Mouse (Mus musculus) left cerebral cortex, postnatal 36 days (tissue): ENCODE data around the gene Zc2hc1b. TPM values are rescaled to one million over a fixed set of nuclear protein-coding genes. Genes with fewer than 3 reads are reported as not detected.

Experiments
- DNase-seq, 2 experiments: peaks; one replicate each; pipeline ENCODE4 v3.0.0; 2021 to 2022; ENCODE audit warnings: low spot score in 2 of 2, mixed read lengths in 1 of 2
- intact Hi-C: fragments of 180-260 bp; cut with DNase I; formaldehyde crosslinking; loops from one replicate; pipeline ENCODE4 v1.15.1; 2025
- total RNA-seq, 2 experiments: library from RNA; stranded (reverse); gene quantifications; 2 replicates each; pipeline ENCODE4 v1.2.3; 2021

The Zc2hc1b gene
- total RNA-seq, 2 experiments from 2014 or later = not detected

DNA sequence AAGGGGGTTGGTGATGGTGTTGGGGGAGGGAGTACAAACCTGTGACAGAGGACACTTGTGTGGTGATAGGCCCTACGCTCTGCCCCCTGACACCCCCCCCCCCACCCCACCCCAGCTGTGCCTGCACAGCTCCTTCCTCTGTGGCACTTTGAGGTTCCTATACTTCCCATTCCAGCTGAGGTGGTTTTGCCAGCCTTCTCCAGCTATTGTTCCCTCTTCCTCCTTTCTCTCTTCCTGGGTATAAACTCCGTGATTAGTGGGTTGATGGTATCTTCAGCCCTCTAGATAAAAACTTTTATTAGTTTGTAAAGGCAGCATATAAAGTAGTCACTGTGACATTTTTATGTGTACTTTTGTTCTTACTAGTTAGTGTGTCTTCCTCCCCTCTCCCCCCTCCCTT, 58.5 kb downstream of the Zc2hc1b start:
- DNase-seq = no peak
- intact Hi-C loops = no loop called here

DNA sequence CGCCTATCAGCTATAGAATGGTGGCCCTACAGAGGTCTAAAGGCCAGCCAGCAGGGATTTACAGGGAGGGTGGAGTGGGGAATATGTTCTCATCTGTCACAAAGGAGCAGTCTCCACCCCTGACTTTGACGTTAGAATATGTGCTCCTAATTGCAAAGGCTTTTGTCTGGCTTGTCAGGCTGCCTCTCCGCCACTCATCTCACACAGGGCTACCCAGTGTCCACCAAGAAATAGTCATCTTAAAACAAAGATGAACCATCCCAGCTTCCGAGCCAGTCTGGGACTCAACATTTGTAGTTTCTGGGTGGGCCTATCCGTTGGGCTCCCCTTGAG, 59.1 kb downstream of the Zc2hc1b start:
- intact Hi-C loops = no loop called here
- DNase-seq = no peak

GRCm38 (mm10) chr10:13118024-13118769, 59.6 kb downstream of the Zc2hc1b start:
- intact Hi-C loops = no loop called here

DNA sequence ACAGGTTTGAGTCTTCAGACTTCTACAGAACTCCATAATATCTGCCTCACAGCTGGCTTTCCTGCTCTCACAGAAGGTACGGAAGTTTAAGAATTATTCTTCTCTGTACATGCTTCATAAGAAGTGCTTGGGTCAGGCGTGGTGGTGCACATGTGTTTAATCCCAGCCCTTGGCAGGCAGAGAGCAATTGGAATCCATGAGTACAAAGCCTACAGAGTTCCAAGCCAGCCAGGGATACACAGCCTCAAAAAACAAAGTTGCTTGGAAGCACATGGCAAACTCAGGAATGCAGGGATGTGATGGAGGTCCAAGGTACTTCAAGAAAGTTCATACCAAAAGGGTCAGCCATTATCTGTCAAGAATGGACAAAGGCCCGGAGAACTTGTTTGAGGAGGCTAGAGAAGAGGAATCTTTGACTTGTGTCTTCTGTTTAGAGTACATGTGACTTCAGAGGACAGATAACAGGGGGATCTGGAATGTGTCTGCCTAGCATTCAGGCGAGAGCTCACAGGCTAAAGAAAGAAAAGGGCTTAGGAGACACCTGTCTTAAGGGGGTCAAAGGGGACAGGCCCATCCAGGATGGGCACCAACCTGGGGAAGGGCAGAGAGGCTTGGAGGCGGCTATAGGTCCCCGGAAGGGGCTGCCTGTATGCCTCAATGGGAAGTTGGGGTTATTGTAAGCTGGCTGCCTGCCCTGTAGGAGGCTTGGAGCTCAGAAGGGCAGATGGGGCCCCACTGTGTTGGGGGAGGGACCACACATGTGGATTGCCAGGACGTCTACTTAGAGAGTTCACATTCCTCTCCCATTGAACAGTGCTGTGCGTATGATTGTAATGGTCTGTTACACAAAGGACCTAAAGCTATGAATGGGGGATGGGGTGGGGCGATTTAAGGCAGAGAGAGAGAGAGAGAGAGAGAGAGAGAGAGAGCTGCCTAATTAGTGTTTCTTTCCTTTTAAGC, 60.8 kb downstream of the Zc2hc1b start:
- intact Hi-C loops = no loop called here
- no peak for DNase-seq

More at GRCm38 (mm10) chr10:13118024-13118769, 59.6 kb downstream of the Zc2hc1b start:
- no peak for DNase-seq

DNA sequence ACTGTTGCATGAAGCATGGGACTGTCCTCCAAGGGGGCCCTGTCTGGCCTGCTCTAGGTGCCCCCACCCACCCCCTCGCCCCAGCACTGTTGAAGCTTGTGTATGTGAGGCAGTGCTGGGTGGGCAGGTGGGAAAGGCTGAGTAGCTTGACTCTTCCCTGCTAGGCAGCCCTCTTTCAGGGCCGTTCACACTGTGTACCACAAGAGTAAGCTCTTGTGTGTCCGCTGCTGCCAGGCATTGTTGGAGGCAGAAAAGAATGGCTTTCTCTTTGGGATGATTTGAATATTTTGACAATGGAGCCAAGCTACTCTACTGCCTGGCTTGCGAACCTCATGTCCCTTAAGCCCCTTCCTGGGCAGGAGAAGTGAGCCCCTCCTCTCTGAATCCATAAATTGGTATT, 62.8 kb downstream of the Zc2hc1b start:
- DNase-seq = no peak
- intact Hi-C loops = no loop called here

DNA sequence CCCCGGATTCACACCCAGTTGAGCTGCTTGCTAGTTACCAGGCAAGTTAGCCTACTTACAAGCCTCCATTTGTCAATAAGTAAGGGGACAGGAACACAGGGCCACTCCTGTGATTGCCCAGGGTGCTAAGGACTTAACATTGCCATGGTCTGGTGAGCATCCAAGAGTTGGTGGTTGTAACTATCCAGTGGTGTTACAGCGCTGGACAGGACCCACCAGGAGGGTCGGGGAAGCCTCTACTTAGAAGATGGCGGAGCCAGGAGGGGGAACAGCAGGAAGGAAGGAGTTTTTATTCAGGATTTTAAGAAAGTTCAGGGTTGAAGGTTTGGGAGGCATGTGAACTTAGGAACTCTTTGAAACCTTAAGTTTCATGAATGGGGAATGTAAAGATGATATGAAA, 64.2 kb downstream of the Zc2hc1b start:
- DNase-seq = no peak
- intact Hi-C loops = no loop called here

DNA sequence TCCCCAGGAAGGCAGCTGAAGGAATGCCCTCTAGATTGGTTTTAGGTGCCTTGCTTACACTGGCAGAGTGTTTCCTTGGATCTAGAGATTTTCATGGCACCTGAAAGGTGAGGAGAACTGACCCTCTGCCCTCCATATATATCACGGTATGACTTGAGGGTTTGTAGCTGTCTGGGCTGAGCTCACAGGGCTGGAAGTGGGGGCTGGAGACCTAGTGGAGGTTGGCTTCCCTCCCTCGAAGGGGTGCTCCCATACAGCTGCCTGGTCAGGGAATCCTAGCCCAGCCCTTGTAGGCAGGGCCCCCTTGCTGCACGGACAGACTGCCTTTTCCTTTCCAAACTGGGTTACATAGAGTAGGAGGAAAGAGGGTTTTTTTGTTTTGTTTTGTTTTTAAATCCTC, 65.0 kb downstream of the Zc2hc1b start:
- DNase-seq = no peak
- intact Hi-C loops = no loop called here

- intact Hi-C loops = no loop called here
- no peak for DNase-seq
These were observed 68.0 kb downstream of the Zc2hc1b start for GRCm38 (mm10) chr10:13109781-13110180.

DNA sequence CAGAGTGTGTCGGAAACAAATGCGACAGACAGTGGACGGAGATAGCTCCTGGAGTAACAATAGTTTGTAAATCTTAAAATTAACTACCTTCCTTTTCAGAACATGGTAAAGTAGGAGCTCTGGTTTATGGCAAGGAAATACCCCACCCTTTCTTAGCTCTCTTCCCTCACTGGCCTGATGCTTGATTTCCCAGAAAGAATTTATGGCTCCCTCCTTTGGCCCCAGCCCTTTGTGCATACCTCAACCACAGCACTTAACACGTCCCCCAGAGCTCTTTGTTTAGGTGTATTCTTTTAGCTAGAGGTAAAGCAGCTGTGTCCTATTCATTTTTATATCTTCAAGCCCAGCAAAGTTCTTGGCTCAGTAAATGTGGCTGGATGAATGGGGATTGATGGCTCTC, 69.0 kb downstream of the Zc2hc1b start:
- no peak for DNase-seq

GRCm38 (mm10) chr10:13108021-13108548, 69.7 kb downstream of the Zc2hc1b start:
- no peak for DNase-seq
- intact Hi-C loops = no loop called here

More for the DNA sequence above, 69.0 kb downstream of the Zc2hc1b start:
- intact Hi-C loops = no loop called here

DNA sequence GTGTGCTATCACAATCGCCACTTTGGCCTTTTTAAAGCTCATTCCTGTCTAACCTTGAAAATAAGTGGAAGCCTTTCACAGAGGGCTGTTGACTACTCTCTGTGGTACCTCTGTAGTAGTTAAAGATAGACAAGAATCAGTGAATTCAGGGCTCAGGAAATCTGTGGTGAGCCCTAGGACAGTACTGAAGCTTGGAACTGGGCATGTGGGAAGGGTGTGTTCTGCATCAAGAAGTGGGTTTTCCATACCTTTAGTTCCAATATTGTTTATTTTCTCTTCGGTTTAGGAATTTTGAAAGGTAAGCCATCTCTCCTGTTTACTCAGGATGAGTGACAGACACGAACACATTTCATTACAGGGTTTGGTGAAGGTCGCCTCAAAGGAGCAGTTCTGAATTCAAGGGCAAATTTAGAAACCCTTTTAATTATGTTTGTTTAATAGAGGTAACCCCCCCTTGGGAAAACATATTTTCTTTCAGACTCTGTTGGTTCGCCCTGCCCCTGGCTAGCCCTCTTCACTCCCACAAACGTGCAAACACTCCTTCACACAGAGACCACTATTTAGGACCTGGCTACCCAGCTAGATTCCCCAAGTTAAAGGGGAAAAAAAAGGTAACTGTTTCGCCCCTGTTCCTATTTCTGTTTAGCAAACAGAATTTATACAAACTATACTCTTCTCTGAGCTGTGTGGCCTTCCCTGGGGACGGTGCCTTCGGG, 70.8 kb downstream of the Zc2hc1b start:
- intact Hi-C loops = no loop called here
- DNase-seq = no peak

- no peak for DNase-seq
- intact Hi-C loops = no loop called here
These were observed 74.0 kb downstream of the Zc2hc1b start for GRCm38 (mm10) chr10:13103838-13104237.

- no peak for DNase-seq
- intact Hi-C loops = no loop called here
These were observed 75.5 kb downstream of the Zc2hc1b start for GRCm38 (mm10) chr10:13102360-13102759.

DNA sequence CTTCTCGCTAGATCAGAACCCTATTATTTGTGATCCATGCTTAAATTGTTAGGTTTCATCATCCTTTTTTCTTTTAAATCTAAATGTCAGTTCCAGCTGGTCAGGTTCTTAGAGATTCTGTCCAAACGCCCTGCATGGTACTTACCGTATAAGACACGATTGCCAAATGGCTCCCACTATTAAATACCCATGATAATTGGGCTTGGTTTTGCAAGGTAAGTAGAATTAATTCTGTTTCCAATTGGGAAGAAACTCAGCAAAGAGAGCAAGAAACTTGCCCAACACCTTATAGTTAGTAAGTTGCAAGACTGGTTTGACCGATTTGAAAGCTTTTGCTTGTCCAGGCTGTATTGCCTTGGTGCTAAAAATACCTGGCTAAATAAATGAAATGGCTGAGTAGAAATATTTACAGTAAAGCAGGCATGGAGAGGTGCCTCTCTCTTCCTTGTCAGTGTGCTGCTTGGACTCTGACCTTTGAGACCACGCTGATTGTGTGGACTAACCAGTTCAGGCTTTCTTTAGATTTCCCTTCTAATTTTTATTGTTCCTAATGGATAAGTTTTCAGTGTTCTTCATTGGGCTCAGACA, 77.7 kb downstream of the Zc2hc1b start:
- intact Hi-C loops = no loop called here
- no peak for DNase-seq

Other genes starting within 250 kb of the Zc2hc1b start
- gene Stx11, start 213.7 kb downstream of the Zc2hc1b start, total RNA-seq = under 1 TPM in 1 of 2 experiments, not detected in 1; 0.39 TPM
- gene Sf3b5, start 172.7 kb downstream of the Zc2hc1b start, total RNA-seq = 1 to 10 TPM; 7.3 to 8.5 TPM
- 10 to 100 TPM; 16.8 to 20.2 TPM for gene Plagl1, start 117.5 kb downstream of the Zc2hc1b start, total RNA-seq
- 10 to 100 TPM; 20.4 to 21.9 TPM for gene Ltv1, start 15.1 kb upstream of the Zc2hc1b start, total RNA-seq